Mouse (Mus musculus): ENCODE results near the gene Kif1b.
"Not testable (repeated sequence)": the region's sequence is repeated elsewhere in the genome, so short reads cannot be mapped to it uniquely, and the experiment has no call there.

The Kif1b gene

GRCm38 (mm10) chr4:149218476-149218875, 89.0 kb downstream of the Kif1b start:
- DNase-seq: no peak

DNA sequence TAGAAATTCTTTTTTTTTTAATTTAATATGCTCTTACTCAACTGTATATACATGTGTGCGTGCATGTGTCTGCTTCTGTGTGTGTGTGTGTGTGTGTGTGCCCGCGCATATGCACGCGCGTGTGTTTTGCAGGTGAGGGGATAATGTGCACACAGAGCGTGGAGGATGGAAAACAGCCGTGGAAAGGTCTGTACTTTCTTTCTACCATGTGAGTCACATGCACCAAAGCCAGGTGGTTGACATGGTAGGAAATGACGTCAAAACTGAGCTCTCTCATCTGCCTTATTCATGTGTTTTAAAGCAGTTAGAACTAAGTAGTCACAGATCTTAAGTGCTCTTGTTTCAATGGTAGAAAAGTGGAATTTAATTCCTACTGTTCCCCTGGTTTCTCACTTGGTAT, 91.5 kb downstream of the Kif1b start:
- no peak for DNase-seq

GRCm38 (mm10) chr4:149215397-149215796, 92.1 kb downstream of the Kif1b start:
- no peak for DNase-seq

DNA sequence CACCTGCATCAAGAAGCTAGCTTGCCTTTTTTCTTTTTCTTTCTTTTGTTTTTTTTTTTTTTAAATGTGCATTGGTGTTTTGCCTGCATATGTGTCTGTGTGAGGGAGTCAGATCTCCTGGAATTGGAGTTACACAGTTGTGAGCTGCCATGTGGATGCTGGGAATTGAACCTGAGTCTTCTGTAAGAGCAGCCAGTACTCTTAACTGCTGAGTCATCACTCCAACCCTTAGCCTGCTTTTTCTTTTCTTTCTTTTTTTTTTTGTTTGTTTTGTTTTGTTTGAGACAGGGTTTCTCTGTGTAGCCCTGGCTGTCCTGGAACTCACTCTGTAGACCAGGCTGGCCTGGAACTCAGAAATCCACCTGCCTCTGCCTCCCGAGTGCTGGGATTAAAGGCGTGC, 93.0 kb downstream of the Kif1b start:
- not testable (repeated sequence) for DNase-seq

DNA sequence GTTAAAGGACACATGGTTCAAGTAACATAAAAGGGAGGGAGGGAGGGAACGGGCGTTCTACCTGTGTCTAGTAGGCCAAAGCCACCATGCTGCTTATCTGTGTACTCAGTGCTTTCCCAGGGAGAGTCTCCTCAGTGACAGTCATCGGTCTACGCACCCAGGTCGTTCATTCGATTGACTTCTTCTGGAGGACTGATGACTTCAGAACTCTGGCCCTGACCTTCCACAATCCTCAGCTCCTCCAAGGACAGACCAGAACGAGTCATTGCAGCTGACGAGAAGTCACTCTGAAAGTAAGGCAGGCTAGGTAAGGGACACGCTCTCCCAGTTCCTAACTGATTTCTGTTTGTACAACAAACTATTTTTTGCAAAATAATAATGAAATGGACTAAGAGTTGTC, 94.0 kb downstream of the Kif1b start:
- DNase-seq: no peak

DNA sequence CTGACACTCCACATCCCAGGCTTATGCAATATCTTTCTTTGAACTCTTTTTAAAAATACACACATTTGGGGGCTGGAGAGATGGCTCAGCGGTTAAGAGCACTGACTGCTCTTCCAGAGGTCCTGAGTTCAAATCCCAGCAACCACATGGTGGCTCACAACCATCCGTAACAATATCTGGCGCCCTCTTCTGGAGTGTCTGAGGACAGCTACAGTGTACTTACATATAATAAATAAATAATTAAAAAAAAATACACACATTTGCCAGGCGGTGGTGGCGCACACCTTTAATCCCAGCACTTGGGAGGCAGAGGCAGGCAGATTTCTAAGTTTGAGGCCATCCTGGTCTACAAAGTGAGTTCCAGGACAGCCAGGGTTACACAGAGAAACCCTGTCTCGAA, 96.1 kb downstream of the Kif1b start:
- DNase-seq: peak; percentile 46

DNA sequence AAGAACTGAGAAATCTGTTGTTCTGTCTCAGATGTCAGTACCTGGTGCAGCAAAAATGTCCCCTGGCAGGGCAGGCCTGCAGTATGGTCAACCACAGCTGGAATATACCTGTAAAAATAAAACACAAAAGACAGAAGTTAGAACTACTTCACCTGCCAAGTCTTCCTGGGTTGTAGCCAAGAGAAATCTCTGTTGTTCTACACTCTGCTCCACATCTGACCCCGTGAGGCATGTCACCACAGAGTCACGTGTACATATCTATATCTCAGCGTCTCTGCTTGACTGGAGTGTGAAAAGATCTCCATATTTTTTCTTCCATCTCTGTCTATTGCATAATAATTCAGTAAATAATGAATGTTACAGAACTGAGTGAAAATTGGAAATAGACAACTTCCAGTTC, 105.0 kb downstream of the Kif1b start:
- no peak for DNase-seq

DNA sequence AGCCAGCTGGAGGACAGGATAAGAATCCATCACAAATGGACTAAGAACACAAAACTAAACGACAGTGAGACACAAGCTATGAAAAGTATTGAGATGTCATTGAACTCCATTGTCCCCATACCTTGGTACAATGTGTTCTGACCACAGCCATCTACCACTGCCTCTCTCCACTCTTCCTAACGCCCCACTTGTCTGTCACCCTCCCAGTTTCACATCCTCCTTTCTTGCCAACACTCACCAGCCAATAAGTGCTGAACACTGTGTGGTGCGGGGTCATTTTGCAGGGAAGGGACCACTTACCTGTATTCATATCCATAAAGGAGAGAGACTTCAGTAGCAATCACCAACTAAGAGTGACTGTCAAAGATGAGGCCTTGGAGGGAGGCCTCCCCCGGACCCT, 106.4 kb downstream of the Kif1b start:
- no peak for DNase-seq

- DNase-seq: no peak
Measured at GRCm38 (mm10) chr4:149197180-149197579, 110.3 kb downstream of the Kif1b start.

GRCm38 (mm10) chr4:149191103-149191502, 116.4 kb downstream of the Kif1b start:
- DNase-seq: no peak

DNA sequence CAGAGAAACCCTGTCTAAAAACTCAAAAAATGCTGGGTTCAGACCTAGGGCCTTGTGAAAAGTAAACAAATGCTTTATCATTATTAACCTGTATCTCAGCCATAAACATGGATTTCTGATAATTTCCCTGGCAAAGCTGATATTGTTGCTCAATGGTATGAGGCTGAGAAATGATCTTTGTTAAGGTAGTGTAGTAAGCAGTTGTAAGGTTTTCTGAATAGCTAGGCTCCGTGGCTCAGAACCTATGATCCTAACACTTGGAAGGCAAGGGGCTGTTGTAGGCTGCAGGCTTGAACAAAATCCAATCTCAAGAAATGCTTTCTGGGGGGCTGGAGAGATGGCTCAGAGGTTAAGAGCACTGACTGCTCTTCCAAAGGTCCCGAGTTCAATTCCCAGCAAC, 118.9 kb downstream of the Kif1b start:
- no peak for DNase-seq

- DNase-seq: no peak
Measured at GRCm38 (mm10) chr4:149182755-149183154, 124.7 kb downstream of the Kif1b start.

GRCm38 (mm10) chr4:149182192-149182591, 125.3 kb downstream of the Kif1b start:
- DNase-seq: no peak

GRCm38 (mm10) chr4:149179573-149179972, 127.9 kb downstream of the Kif1b start:
- DNase-seq: no peak

DNA sequence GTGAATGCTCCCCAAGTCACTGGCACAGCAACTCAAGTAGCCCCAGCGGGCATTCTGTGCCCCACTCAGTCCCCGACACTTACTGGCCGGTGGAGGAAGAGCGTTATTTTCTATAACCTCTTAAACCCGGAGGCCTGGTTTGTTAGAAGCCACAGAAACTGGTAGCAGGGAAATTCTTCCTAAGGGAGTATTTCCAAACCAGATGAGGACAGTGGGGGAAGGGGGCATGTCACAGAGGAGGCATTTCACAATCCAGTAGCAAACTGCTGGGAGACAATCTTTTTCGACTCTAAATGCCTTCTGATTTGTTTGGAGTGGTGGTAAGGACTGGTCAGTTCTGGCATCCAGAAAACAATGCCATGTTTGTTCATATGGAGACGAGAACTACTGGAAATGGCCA, 128.3 kb downstream of the Kif1b start:
- DNase-seq: no peak

GRCm38 (mm10) chr4:149178328-149178727, 129.2 kb downstream of the Kif1b start:
- no peak for DNase-seq

DNA sequence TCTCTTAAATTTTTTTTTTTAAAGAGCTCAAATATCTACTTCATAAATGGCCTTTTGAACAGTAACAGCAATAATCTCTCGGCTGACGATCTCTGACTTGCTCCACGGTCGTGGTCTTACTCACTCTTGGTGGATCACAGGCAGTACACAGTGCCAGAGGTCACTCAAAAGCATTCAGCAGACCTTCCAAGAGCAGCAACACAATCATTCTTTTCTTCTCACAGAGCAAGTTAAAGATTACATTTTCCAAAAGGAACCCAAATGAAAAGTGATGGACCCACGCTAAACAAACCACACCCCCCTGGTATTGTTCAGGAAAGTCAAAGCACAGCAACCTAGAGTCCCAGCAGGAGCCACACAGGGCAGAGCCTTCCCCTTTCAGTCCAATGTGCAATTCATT, 130.4 kb downstream of the Kif1b start:
- DNase-seq: no peak

DNA sequence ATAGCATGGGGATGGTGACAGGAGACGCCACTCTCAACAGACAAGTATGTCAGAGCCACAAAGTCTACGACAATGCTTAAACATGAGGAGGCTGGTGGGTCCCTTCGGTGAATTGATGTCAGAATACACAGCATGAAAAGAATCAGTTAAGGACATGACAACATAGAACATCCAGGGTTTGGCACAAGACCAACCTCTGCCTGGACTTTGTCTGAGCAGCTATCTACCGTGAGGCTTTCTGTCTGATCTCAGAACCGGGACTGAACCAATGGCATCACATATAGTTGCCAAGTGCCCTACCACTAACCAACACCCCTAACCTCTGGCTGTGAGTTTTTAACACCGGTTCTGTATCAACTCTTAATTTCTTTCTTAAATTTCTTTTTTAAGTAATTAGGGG, 130.8 kb downstream of the Kif1b start:
- peak; percentile 59 for DNase-seq

DNA sequence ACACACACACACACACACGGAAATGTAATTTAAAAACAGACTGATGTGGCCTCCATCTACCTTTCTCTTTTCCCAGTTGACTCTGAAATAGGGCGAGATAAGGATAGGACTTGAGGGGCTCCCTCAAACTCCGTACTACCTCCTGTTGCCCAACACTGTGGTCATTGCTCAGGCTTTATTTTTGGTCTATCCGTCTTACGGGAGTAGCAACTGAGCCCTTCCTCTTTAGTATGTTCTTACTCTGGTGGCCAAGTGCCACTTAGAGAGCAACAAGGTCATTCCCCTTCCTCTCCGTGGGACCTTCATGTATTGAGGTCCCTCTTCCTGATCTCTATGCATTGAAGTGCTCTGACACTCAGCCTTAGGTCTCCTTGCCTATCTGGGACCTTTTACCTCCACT, 133.8 kb downstream of the Kif1b start:
- DNase-seq: no peak

DNA sequence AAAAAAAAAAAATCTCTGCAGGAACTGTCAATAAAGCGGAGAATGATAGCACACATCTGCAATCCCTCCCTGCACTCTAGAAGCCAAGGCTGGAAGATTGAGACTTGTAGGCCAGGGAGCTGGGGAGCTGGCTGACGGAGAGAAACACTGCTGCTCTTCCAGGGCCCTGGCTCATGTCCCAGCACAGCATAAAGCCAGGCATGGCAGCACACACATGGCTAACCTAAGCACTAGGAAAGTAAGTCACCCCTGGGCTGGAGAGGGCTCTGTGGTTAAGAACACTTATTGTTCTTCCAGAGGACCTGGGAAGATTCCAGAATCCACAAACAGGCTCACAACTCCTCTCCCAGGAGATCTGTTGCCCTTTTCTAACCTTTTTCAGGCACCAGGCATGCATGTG, 134.8 kb downstream of the Kif1b start:
- DNase-seq: peak; percentile 40

DNA sequence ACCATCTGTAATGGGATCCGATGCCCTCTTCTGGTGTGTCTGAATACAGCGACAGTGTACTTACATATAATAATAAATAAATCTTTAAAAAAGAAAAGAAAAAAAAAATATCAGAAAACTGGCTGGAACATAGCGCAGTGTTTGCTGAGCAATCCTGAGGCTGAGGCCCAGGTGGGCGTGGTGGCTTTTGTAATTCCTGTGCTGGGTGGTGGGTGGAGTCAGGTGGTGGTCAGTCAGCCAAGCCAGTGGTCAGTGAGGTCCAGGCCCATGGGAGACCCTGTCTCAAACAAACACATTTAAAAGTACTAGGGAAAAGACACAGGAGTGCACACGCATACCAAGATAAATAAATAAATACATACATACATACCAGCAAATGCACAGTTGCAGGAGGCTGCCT, 135.4 kb downstream of the Kif1b start:
- DNase-seq: no peak

DNA sequence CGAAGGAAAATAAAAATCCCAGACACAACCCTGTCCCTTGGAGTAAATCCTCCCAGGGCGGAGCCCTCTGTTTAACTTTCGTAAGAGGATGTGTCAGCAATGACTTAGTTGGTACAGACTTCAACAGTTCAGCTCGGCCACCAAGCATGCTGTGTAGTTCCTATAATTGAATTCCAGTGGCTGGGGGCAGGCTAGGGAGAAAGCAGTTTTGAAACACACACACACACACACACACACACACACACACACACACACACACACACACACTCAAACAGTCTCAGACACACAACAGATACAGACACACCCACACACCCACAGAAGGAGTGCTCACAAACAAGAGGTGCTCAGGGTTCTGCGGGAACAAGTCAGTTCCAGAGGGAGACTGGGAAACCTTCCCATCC, 135.9 kb downstream of the Kif1b start:
- no peak for DNase-seq

DNA sequence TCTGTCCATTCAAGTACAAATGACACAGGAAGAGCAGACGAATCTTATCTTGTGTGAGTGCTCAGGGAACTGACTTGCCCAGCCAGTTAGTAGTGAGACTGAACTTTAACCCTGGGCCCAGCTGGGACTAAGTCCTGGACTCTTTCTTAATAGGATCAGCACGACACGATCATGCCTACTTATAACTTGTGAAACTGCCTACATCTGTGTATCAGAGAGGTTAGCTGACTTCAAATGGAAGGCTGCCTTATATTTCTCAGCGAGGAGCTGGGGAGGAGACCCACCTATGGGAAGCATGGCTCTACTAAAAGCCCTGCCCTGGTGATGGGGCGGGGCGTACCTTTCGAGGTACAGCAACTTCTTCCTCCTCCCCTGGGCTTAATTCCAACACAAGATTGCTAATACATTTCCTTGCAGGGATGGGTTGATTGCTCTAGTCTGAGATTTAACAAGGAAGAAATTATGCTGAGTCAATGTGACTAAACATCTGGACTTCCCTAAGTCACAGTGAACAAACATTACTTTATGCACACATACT, 137.0 kb downstream of the Kif1b start:
- peak; percentile 37 for DNase-seq

DNA sequence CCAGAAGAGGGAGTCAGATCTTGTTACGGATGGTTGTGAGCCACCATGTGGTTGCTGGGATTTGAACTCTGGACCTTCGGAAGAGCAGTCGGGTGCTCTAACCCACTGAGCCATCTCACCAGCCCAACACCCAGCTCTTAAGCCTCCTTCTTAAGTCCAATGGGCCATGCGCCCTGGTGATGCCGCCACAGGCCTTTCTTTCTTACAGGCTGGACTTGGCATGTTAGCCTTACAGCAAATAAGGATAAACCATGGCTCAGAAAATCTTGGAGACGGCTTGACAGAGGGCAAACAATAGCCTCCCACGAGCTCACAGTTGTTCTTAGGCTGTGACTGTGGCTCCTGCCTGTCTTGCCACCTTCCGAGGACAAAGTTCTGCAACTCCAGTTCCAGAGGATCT, 137.6 kb downstream of the Kif1b start:
- DNase-seq: not testable (repeated sequence)

DNA sequence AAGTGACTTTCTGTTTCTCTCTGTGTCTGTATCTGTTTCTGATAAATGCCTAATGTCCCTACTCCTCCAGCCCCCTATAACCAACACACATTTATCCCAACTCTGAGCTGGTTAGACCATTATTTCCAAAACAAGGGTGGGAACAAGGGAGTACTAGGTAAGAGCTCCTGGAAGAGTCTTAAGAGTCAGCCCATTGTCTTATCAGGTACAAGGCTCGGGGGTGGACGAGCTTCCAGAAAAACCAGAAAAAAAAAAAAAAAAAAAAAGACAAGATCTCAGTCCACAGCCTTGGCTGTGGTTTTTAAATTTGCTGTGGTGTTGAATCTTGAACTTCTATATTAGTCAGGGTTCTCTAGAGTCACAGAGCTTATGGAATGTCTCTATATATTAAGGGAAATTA, 139.5 kb downstream of the Kif1b start:
- DNase-seq: no peak

All from kidney, postnatal 10 days (tissue).